Mouse (Mus musculus) yolk sac, embryonic 10.5 days (tissue): ENCODE data around the gene Card11.
A peak's percentile ranks its signal among the peaks of the same experiment; 100 is the strongest.

ENCODE experiments used
- DNase-seq: peaks from one replicate; pipeline ENCODE4 v3.0.0-alpha.2; 2017; ENCODE audit warnings: low spot score

Gene Card11

GRCm38 (mm10) chr5:140918519-140918918 lies 81.9 kb downstream of the Card11 start:
- no peak for DNase-seq

- no peak for DNase-seq
Measured at GRCm38 (mm10) chr5:140917807-140918206, 82.6 kb downstream of the Card11 start.

GRCm38 (mm10) chr5:140910841-140911240 lies 89.5 kb downstream of the Card11 start:
- DNase-seq: no peak

GRCm38 (mm10) chr5:140900866-140901265 lies 99.5 kb downstream of the Card11 start:
- DNase-seq: no peak

- no peak for DNase-seq
Measured at GRCm38 (mm10) chr5:140891080-140891479, 109.3 kb downstream of the Card11 start.

GRCm38 (mm10) chr5:140890050-140890449 lies 110.3 kb downstream of the Card11 start:
- no peak for DNase-seq

- DNase-seq: no peak
Measured at GRCm38 (mm10) chr5:140889539-140889938, 110.8 kb downstream of the Card11 start.

- no peak for DNase-seq
Measured at GRCm38 (mm10) chr5:140887871-140888270, 112.5 kb downstream of the Card11 start.

GRCm38 (mm10) chr5:140884966-140885365 lies 115.4 kb downstream of the Card11 start:
- no peak for DNase-seq

- DNase-seq: no peak
Measured at GRCm38 (mm10) chr5:140882391-140882790, 118.0 kb downstream of the Card11 start.

- DNase-seq: no peak
Measured at GRCm38 (mm10) chr5:140880151-140880550, 120.2 kb downstream of the Card11 start.

GRCm38 (mm10) chr5:140878644-140879043 lies 121.7 kb downstream of the Card11 start:
- DNase-seq: no peak

GRCm38 (mm10) chr5:140873736-140874307 lies 126.6 kb downstream of the Card11 start:
- DNase-seq: no peak

- peak; percentile 75 for DNase-seq
Measured at GRCm38 (mm10) chr5:140873039-140873551, 127.3 kb downstream of the Card11 start.

- DNase-seq: peak; percentile 43
Measured at GRCm38 (mm10) chr5:140872532-140873038, 127.8 kb downstream of the Card11 start.

GRCm38 (mm10) chr5:140871241-140871640 lies 129.1 kb downstream of the Card11 start:
- no peak for DNase-seq

GRCm38 (mm10) chr5:140869034-140869433 lies 131.3 kb downstream of the Card11 start:
- DNase-seq: no peak

GRCm38 (mm10) chr5:140859730-140860129 lies 140.7 kb downstream of the Card11 start:
- no peak for DNase-seq

GRCm38 (mm10) chr5:140858335-140858734 lies 142.0 kb downstream of the Card11 start:
- DNase-seq: no peak

GRCm38 (mm10) chr5:140857432-140858154 lies 142.8 kb downstream of the Card11 start:
- DNase-seq: no peak

- DNase-seq: no peak
Measured at GRCm38 (mm10) chr5:140855909-140856530, 144.4 kb downstream of the Card11 start.

GRCm38 (mm10) chr5:140854700-140855099 lies 145.7 kb downstream of the Card11 start:
- no peak for DNase-seq

- DNase-seq: no peak
Measured at GRCm38 (mm10) chr5:140853723-140854122, 146.7 kb downstream of the Card11 start.
